Mouse (Mus musculus): Measurements from ENCODE around the gene Drd1. TPM values are rescaled to one million over a fixed set of nuclear protein-coding genes. Genes with fewer than 3 reads are reported as not detected.
A peak's percentile ranks its signal among the peaks of the same experiment; 100 is the strongest.

The Drd1 gene
- polyA plus RNA-seq, 1 experiment from 2014 or later, result 12.3 TPM

DNA sequence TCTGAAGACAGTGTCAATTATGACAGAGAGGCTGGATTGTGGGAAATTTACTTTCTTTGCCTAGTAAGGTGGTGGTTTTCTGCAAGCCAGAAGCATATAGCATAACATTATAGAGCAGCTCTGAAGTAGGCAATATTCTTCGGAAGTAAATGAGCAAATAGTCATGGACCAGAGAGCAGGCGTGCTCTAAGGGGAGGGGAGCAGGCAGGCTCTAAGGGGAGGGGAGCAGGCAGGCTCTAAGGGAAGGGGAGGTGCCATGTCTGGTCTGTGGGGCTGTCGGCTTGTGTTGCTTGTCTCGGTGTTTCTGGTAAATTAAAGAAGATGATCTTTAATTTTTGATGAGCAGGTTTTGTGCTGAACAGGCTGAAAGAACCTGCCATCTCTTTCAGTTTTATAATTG lies 28.7 kb upstream of the Drd1 start:
- H3K9me3 ChIP-seq, result no peaks in the 10 kb centered on the region
- peaks cover 31% of the 10 kb centered on the region for H3K36me3 ChIP-seq
- H3K4me3 ChIP-seq, result no peak overlapping the region
- no peaks in the 10 kb centered on the region for H3K27me3 ChIP-seq
- H3K4me1 ChIP-seq, result no peaks in the 10 kb centered on the region
- H3K4me2 ChIP-seq (replicated peaks), result no peak overlapping the region
- no peak overlapping the region for H3K9ac ChIP-seq (replicated peaks)
- WGBS, result 53% methylated on average over 4 of the region's 4 CpGs
- no peak for ATAC-seq (replicated peaks)
- H3K27ac ChIP-seq (replicated peaks), result no peak overlapping the region

DNA sequence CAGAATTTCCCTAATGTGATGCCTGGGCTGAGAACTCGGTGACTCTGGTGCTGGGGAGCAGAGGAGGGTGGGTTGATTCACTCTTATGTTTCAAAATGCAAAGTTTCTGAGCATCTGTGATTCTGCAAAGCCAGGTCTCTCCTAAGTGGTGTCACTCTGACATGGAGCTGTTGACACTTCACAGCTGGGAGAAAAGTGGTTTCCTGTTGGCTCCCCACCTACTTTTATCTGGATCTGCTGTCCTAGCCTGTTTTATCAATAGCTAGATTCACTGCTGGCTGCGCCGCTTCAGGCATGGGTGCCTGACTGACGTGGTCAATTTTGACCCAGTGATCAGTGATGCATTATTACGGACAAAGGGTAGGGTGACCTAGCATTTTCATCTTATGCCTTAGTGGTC lies 27.4 kb upstream of the Drd1 start:
- H3K4me3 ChIP-seq, result no peak overlapping the region
- no peak overlapping the region for H3K4me2 ChIP-seq (replicated peaks)
- no peaks in the 10 kb centered on the region for H3K27me3 ChIP-seq
- WGBS, result 87% methylated on average over 5 of the region's 5 CpGs
- peaks cover 19% of the 10 kb centered on the region; the same call in 1 of the 2 replicates for H3K36me3 ChIP-seq
- no peaks in the 10 kb centered on the region for H3K9me3 ChIP-seq
- H3K4me1 ChIP-seq, result no peaks in the 10 kb centered on the region
- no peak overlapping the region for H3K9ac ChIP-seq (replicated peaks)
- no peak for ATAC-seq (replicated peaks)
- no peak overlapping the region for H3K27ac ChIP-seq (replicated peaks)

DNA sequence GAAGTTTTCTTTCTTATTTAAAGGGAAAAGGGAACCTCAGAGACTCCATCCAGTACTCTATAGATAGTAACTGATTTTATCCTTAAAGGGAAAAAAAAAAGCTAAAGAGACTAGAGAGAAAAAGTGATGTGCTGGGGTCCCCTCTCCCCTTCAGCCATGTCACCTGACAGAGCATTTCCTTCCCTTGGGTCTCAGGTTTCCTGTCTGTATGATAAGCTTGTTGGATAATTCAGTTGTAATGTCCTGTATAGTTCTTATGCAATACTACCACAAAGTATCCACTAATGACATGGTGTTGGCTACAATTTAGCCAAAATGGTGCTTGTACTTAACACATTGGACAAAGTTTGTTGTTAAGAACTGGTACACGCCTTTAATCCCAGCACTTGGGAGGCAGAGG lies 25.3 kb upstream of the Drd1 start:
- no peaks in the 10 kb centered on the region for H3K9me3 ChIP-seq
- no peak for ATAC-seq (replicated peaks)
- no peak overlapping the region for H3K27ac ChIP-seq (replicated peaks)
- 0 out of 2 replicates have a peak, but pooled peaks cover 2% of the 10 kb centered on the region for H3K36me3 ChIP-seq
- H3K9ac ChIP-seq (replicated peaks), result no peak overlapping the region
- no peak overlapping the region for H3K4me3 ChIP-seq
- no peak overlapping the region for H3K4me2 ChIP-seq (replicated peaks)
- WGBS, result 98% methylated on average over 1 of the region's 1 CpGs
- H3K4me1 ChIP-seq, result no peaks in the 10 kb centered on the region
- H3K27me3 ChIP-seq, result no peaks in the 10 kb centered on the region

DNA sequence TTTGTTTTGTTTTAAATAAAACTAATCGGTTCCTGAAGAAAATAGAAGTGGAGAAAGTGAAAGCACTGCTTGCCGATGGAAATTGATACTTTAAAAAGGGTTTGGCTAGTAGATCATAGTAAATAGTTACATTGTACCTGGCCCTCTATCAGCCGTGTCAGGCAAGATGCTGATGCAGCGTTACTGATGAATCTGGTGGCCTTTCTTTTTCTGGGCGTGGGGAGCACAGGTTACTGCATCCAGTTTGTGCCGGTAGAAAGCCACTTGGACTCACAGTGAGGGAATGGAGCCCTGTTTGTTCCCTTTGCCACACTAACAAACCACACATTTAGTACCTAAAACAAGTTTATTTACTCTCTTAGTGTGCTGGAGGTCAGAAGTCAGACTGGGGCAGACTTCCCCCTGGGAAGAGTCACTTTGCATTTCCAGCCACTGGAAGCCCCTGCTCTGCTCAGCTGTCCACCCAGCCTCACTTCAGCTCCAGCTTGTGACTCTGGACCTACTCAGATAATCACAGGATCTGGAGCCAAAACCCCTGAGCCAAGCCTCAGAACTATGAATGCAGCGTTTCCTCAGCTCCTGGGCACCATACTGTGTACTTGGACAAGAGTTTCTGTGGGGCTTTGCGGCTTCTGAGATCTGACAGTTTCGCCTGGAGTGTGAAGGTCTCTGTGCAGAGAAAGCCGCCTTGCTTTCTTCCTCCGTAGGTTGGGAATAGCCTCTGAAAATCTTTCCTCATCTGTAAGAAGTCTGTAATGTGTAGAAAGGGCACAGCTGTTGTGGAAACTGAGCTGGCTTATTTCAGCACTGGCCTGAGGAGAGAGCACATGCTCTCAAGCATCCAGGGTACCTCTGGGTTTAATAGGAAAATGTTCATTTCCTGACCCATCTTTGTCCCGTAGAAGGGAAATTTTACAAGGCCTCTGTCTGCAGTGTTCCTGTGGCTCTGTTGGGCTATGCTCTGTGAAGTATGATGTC lies 24.6 kb upstream of the Drd1 start:
- H3K27ac ChIP-seq (replicated peaks), result no peak overlapping the region
- ATAC-seq (replicated peaks), result no peak
- H3K4me1 ChIP-seq, result no peaks in the 10 kb centered on the region

DNA sequence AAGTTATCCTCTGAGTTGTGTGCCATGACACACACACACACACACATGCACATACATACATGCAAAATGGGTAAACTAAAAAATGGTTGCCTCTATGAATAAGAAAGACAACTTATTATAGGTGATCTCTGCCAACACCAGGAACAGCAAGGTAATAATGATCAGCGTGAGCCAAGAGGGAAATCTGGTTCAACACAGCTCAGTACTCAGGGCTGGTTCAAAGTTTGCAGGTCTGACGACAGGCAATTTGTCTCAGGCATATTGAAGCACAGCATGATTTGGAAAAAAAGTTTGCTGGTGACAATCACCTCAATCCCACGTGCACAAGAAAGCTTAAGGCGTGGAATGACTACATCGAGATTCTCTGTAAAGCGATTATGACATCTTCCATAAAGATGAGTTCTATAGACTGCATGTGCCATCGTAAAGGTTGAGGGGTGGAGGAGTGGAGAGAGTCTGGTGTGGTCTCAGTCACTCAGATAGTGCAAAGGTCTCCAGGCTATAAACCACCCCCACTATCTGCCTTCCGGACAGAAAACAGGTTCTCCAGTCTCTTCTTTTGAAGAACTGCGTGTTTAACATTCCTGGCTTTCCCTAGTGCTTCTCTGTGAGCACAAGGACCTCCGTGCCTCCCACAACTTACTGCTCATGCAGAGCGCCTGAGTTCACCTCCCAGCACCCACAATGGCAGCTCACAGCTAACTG lies 22.1 kb upstream of the Drd1 start:
- H3K36me3 ChIP-seq, result no peaks in the 10 kb centered on the region
- no peak overlapping the region for H3K4me3 ChIP-seq
- no peak overlapping the region for H3K27ac ChIP-seq (replicated peaks)
- no peaks in the 10 kb centered on the region for H3K9me3 ChIP-seq
- no peak overlapping the region for H3K4me2 ChIP-seq (replicated peaks)
- 88% methylated on average over 11 of the region's 11 CpGs for WGBS
- ATAC-seq (replicated peaks), result no peak
- peaks cover 13% of the 10 kb centered on the region for H3K4me1 ChIP-seq
- no peaks in the 10 kb centered on the region for H3K27me3 ChIP-seq
- no peak overlapping the region for H3K9ac ChIP-seq (replicated peaks)

More for the DNA sequence above, 24.6 kb upstream of the Drd1 start:
- 75% methylated on average over 12 of the region's 12 CpGs for WGBS
- Histone ChIP-seq H3K36me3 (no peaks in the 10 kb centered on the region), H3K4me3 (no peak overlapping the region), H3K27me3 (no peaks in the 10 kb centered on the region), H3K4me2 (replicated peaks) (no peak overlapping the region), H3K9ac (replicated peaks) (no peak overlapping the region), H3K9me3 (no peaks in the 10 kb centered on the region)

DNA sequence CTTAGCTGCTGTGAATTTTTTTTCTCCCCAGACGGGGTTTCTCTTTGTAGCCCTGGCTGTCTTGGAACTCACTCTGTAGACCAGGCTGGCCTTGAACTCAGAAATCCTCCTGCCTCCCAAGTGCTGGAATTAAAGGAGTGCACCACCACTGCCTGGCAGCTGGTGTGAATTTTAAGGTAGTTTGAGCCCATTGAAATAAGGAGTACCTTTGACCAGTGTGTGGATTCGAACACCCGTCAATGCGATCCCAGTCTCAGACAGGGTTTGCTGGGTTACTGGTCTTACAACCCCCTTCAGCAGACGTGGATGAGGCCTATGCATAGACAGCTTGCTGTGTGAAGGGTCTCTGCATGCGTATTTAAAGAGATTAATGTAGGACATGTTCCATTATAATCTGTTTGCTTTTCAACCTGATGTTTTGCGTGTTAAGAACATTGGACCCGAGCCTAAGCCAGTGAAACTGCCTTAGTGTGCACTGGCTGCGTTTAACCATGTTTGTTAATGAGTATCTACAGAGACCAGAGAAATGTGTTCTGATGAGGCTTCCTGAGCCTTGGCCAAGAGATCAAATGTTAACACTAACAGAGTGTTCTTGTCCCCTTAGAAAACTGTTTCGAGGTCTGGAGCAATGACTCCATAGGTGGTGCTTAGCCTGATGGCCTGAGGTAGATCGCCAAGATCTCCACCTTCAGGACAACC lies 21.4 kb upstream of the Drd1 start:
- H3K4me3 ChIP-seq, result no peak overlapping the region
- no peak for ATAC-seq (replicated peaks)
- H3K9me3 ChIP-seq, result no peaks in the 10 kb centered on the region
- H3K36me3 ChIP-seq, result no peaks in the 10 kb centered on the region
- H3K4me2 ChIP-seq (replicated peaks), result no peak overlapping the region
- H3K27ac ChIP-seq (replicated peaks), result no peak overlapping the region
- no peaks in the 10 kb centered on the region for H3K27me3 ChIP-seq
- peaks cover 20% of the 10 kb centered on the region for H3K4me1 ChIP-seq
- H3K9ac ChIP-seq (replicated peaks), result no peak overlapping the region
- WGBS, result 88% methylated on average over 11 of the region's 11 CpGs

DNA sequence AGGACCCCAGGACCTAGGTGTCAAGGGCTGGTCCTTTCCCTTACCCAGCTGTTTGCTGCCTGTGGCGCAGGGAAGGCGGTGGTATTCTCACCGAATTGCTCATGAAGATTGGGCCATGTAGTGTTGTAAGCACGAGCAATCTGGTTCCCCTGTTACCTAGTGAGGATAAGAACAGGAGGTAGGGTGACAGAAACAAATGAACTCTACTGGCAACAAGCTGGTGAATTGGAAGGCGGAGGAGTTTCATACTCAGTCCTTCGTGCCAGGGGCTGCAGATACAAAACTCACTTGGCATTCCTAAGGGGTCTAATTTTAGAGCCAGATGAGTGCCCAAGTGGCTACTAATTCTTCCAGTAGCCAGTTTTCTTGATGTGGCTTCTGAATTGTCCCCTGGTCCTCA lies 20.5 kb upstream of the Drd1 start:
- 97% methylated on average over 6 of the region's 6 CpGs for WGBS
- ATAC-seq (replicated peaks), result no peak
- no peak overlapping the region for H3K9ac ChIP-seq (replicated peaks)
- no peak overlapping the region for H3K4me3 ChIP-seq
- H3K27ac ChIP-seq (replicated peaks), result no peak overlapping the region
- peaks cover 20% of the 10 kb centered on the region for H3K4me1 ChIP-seq
- H3K9me3 ChIP-seq, result no peaks in the 10 kb centered on the region
- H3K4me2 ChIP-seq (replicated peaks), result no peak overlapping the region
- no peaks in the 10 kb centered on the region for H3K36me3 ChIP-seq
- H3K27me3 ChIP-seq, result no peaks in the 10 kb centered on the region

DNA sequence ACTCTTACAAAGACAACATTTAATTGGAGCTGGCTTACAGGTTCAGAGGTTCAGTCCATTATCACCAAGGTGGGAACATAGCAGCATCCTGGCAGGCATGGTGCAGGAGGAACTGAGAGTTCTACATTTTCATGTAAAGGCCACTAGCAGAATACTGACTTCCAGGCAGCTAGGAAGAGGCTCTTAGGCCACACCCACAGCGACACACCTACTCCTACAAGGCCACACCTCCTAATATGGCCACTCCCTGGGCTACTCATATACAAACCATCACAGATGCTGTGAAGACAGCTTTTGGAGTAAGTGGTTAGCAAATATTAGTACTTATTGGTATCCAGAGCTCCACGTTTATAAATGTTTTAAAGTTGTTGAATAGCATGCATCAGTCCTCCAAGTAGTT lies 19.9 kb upstream of the Drd1 start:
- H3K4me3 ChIP-seq, result no peak overlapping the region
- no peaks in the 10 kb centered on the region for H3K36me3 ChIP-seq
- no peaks in the 10 kb centered on the region for H3K27me3 ChIP-seq
- H3K4me2 ChIP-seq (replicated peaks), result no peak overlapping the region
- H3K9ac ChIP-seq (replicated peaks), result no peak overlapping the region
- ATAC-seq (replicated peaks), result no peak
- peaks cover 20% of the 10 kb centered on the region for H3K4me1 ChIP-seq
- H3K27ac ChIP-seq (replicated peaks), result no peak overlapping the region
- H3K9me3 ChIP-seq, result no peaks in the 10 kb centered on the region
- 93% methylated on average over 2 of the region's 2 CpGs for WGBS

DNA sequence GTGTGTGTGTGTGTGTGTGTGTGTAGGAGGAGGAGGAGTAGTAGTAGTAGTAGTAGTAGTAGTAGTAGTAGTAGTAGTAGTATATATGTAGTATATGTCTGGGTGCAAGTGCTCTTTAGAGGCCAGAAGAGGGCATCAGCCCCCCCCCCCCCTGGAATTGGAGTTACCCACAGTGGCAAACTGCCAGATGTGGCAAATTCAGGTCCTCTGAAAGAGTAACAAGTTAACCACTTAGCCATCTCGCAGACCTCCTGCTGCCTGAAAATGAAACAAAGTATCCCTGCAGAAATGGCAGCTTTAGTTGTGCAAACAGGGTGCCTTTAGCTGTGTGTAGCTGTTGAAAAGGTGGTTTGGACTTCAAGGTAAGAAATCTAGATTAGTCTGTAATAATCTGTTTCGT lies 18.0 kb upstream of the Drd1 start:
- H3K36me3 ChIP-seq, result no peaks in the 10 kb centered on the region
- H3K27ac ChIP-seq (replicated peaks), result no peak overlapping the region
- H3K9me3 ChIP-seq, result no peaks in the 10 kb centered on the region
- no peak overlapping the region for H3K4me2 ChIP-seq (replicated peaks)
- 55% methylated on average over 2 of the region's 2 CpGs for WGBS
- no peak overlapping the region for H3K9ac ChIP-seq (replicated peaks)
- no peaks in the 10 kb centered on the region for H3K27me3 ChIP-seq
- ATAC-seq (replicated peaks), result no peak
- no peak overlapping the region for H3K4me3 ChIP-seq
- H3K4me1 ChIP-seq, result peaks cover 20% of the 10 kb centered on the region

DNA sequence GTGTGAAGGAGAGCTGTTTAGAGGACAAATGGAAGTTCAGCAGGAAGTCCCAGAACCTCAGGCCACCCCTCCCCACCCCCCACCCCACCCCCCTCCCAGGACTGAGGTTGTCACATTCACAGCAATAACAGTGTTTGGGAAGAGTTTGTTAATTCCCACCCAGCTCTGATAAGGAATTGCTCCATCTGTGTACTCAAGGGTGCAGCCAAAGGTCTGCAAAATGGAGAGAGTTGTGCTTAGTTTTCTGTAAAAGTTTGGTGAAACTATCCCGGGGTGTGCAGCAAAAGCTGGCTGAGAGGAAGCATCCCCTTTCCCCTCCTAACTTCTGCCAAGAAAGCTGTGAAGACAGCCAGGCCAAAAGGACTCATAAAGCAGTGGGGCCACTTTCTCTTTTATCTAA lies 17.6 kb upstream of the Drd1 start:
- ATAC-seq (replicated peaks), result no peak
- 19% methylated on average over 1 of the region's 1 CpGs for WGBS
- Histone ChIP-seq H3K9ac (replicated peaks) (no peak overlapping the region), H3K4me2 (replicated peaks) (peak overlapping the region; percentile 79), H3K36me3 (no peaks in the 10 kb centered on the region), H3K4me1 (peaks cover 20% of the 10 kb centered on the region), H3K27me3 (no peaks in the 10 kb centered on the region), H3K27ac (replicated peaks) (no peak overlapping the region), H3K9me3 (no peaks in the 10 kb centered on the region), H3K4me3 (peak overlapping the region; percentile 90; the same call in 1 of the 2 replicates)

DNA sequence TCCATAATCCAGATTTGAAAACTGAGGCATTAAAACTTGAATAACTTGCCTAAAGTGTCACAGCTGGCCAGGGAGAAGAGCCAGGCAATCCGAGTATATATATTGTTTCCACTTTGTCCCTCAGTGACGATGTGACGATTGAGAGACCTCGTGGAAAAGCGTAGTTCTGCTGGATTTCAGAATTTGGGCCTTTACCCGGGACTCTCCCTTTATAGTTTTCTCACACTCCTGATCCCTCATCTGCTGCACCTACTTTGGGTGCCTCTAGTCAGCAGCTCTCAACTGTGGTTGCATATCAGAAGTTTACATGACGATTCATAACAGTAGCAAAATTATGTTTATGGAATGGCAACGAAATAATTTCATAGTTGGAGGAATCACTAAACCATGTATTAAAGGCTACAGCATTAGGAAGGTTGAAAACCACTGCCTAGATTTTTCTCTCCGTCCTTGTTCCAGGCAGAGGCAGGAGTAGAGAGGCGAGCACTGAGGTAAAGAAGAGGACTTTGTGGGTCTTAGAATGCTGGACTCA lies 17.1 kb upstream of the Drd1 start:
- Histone ChIP-seq H3K27me3 (no peaks in the 10 kb centered on the region), H3K36me3 (no peaks in the 10 kb centered on the region), H3K4me3 (peak overlapping the region; percentile 90), H3K9ac (replicated peaks) (peak overlapping the region; percentile 76), H3K4me1 (peaks cover 20% of the 10 kb centered on the region), H3K9me3 (no peaks in the 10 kb centered on the region), H3K27ac (replicated peaks) (peak overlapping the region; percentile 84; the same call in 1 of the 2 replicates), H3K4me2 (replicated peaks) (peak overlapping the region; percentile 79)
- no peak for ATAC-seq (replicated peaks)
- 30% methylated on average over 10 of the region's 10 CpGs for WGBS
